Mouse (Mus musculus) adrenal gland, adult 8-10 months (tissue): Measurements from ENCODE around the gene Zc3h14. TPM values are rescaled to one million over a fixed set of nuclear protein-coding genes. Genes with fewer than 3 reads are reported as not detected.

Source experiments
- total RNA-seq, 4 experiments: library from RNA; stranded (reverse); gene quantifications; 2 replicates each; pipeline ENCODE4 v1.2.4; 2022

Gene Zc3h14
- total RNA-seq, 4 experiments from 2014 or later: 76.0 to 104 (median 90.1) TPM

Other genes with a start within 250 kb of the Zc3h14 start
- gene Kcnk10, start 168.7 kb upstream of the Zc3h14 start, total RNA-seq: under 1 TPM in 1 of 4 experiments, not detected in 3; 0.10 TPM
- 10 to 100 TPM; 10.3 to 23.2 (median 14.0) TPM for gene Spata7, start 118.8 kb upstream of the Zc3h14 start, total RNA-seq
- gene Ptpn21, start 9.6 kb upstream of the Zc3h14 start, total RNA-seq: 10 to 100 TPM; 18.8 to 37.6 (median 27.7) TPM
- gene Eml5, start 154.5 kb downstream of the Zc3h14 start, total RNA-seq: 10 to 100 TPM; 26.2 to 62.4 (median 41.2) TPM
- 10 to 100 TPM; 21.7 to 44.7 (median 31.8) TPM for gene Ttc8, start 173.6 kb downstream of the Zc3h14 start, total RNA-seq